Mouse (Mus musculus) forebrain, embryonic 16.5 days (tissue): ENCODE measurements around the gene Pimreg. TPM values are rescaled to one million over a fixed set of nuclear protein-coding genes. Genes with fewer than 3 reads are reported as not detected.

Experiments
- ATAC-seq: fragments of 200-750 bp; cut with Nextera tagmentation; 2 replicates; pipeline ENCODE4 v1.8.0; 2017; ENCODE audit warnings: mild to moderate bottlenecking, moderate library complexity
- H3K27ac ChIP-seq: fragments of 300-500 bp; sonication (generic); 2 replicates; pipeline ENCODE4 v1.5.1; 2014; ENCODE audit warnings: low read length, control low read depth
- H3K27me3 ChIP-seq: fragments of 300-500 bp; sonication (generic); replicated peaks from 2 replicates; pipeline ENCODE4 v1.6.1; 2014; ENCODE audit warnings: low read length; ENCODE audit not compliant: control insufficient read depth, insufficient read depth
- H3K36me3 ChIP-seq: fragments of 300-500 bp; sonication (generic); 2 replicates; pipeline ENCODE4 v1.6.1; 2014; ENCODE audit not compliant: control insufficient read depth, insufficient read depth
- H3K4me1 ChIP-seq: fragments of 300-500 bp; sonication (generic); replicated peaks from 2 replicates; pipeline ENCODE4 v1.6.1; 2014; ENCODE audit warnings: low read length; ENCODE audit not compliant: control insufficient read depth, insufficient read depth
- H3K4me2 ChIP-seq: fragments of 300-500 bp; sonication (generic); 2 replicates; pipeline ENCODE4 v1.6.1; 2014; ENCODE audit warnings: mild to moderate bottlenecking, low read length, control low read depth
- H3K4me3 ChIP-seq: fragments of 300-500 bp; sonication (generic); replicated peaks from 2 replicates; pipeline ENCODE4 v1.5.1; 2014; ENCODE audit warnings: mild to moderate bottlenecking, low read length, control low read depth
- H3K9ac ChIP-seq: fragments of 300-500 bp; sonication (generic); replicated peaks from 2 replicates; pipeline ENCODE4 v1.6.1; 2014; ENCODE audit warnings: low read depth, low read length, control low read depth
- H3K9me3 ChIP-seq: fragments of 300-500 bp; sonication (generic); 2 replicates; pipeline ENCODE4 v1.6.1; 2016; ENCODE audit warnings: low read length; ENCODE audit not compliant: control insufficient read depth
- WGBS: fragments of 180-500 bp; shearing (Covaris S2); extraction: QIAGEN DNeasy Blood & Tissue Kit; methylation state at CpG from one replicate; pipeline ENCODE4 v1.1.7; 2014; 5-methylcytosine and 5-hydroxymethylcytosine counted together
- polyA plus RNA-seq: library from polyadenylated mRNA; unstranded; fragments of >200 nt; fragmentation: Nextera tagmentation; extraction: Ambion mirVana; gene quantifications from 2 replicates; pipeline ENCODE4 v1.2.1, GENCODE M21; 2015

The Pimreg gene
- polyA plus RNA-seq, 1 experiment from 2014 or later, result 64.1 TPM

- WGBS, result 33% methylated on average over 7 of the region's 7 CpGs
- Histone ChIP-seq H3K4me2 (no peak overlapping the region), H3K27me3 (no peaks in the 10 kb centered on the region), H3K27ac (peak overlapping the region; percentile 80), H3K36me3 (no peaks in the 10 kb centered on the region), H3K4me1 (peaks cover 33% of the 10 kb centered on the region), H3K4me3 (no peak overlapping the region), H3K9ac (no peak overlapping the region), H3K9me3 (peaks cover 7% of the 10 kb centered on the region)
- ATAC-seq, result peak; percentile 90
Observed at GRCm38 (mm10) chr11:72068026-72068425, 26.2 kb downstream of the Pimreg start.

GRCm38 (mm10) chr11:72070733-72071132, 28.9 kb downstream of the Pimreg start:
- no peak for ATAC-seq
- Histone ChIP-seq H3K9me3 (no peaks in the 10 kb centered on the region), H3K4me2 (no peak overlapping the region), H3K4me3 (no peak overlapping the region), H3K9ac (no peak overlapping the region), H3K27ac (no peak overlapping the region), H3K36me3 (no peaks in the 10 kb centered on the region), H3K27me3 (no peaks in the 10 kb centered on the region), H3K4me1 (peaks cover 24% of the 10 kb centered on the region)
- 92% methylated on average over 9 of the region's 9 CpGs for WGBS

GRCm38 (mm10) chr11:72072331-72072905, 30.6 kb downstream of the Pimreg start:
- no peak overlapping the region for H3K4me2 ChIP-seq
- H3K36me3 ChIP-seq, result no peaks in the 10 kb centered on the region
- no peaks in the 10 kb centered on the region for H3K9me3 ChIP-seq
- H3K4me3 ChIP-seq, result no peak overlapping the region
- no peak overlapping the region for H3K27ac ChIP-seq
- no peak for ATAC-seq
- no peak overlapping the region for H3K9ac ChIP-seq
- no peaks in the 10 kb centered on the region for H3K27me3 ChIP-seq
- WGBS, result 35% methylated on average over 6 of the region's 6 CpGs
- H3K4me1 ChIP-seq, result peaks cover 11% of the 10 kb centered on the region

GRCm38 (mm10) chr11:72074230-72074629, 32.4 kb downstream of the Pimreg start:
- H3K4me3 ChIP-seq, result no peak overlapping the region
- H3K9me3 ChIP-seq, result no peaks in the 10 kb centered on the region
- H3K9ac ChIP-seq, result no peak overlapping the region
- no peak overlapping the region for H3K27ac ChIP-seq
- no peaks in the 10 kb centered on the region for H3K27me3 ChIP-seq
- H3K4me2 ChIP-seq, result no peak overlapping the region
- no peaks in the 10 kb centered on the region for H3K36me3 ChIP-seq
- WGBS, result 92% methylated on average over 13 of the region's 13 CpGs
- peaks cover 9% of the 10 kb centered on the region for H3K4me1 ChIP-seq
- no peak for ATAC-seq

GRCm38 (mm10) chr11:72078056-72078455, 36.2 kb downstream of the Pimreg start:
- no peaks in the 10 kb centered on the region for H3K36me3 ChIP-seq
- no peak for ATAC-seq
- WGBS, result 20% methylated on average over 3 of the region's 3 CpGs
- H3K4me3 ChIP-seq, result no peak overlapping the region
- H3K4me2 ChIP-seq, result no peak overlapping the region
- no peak overlapping the region for H3K27ac ChIP-seq
- peaks cover 14% of the 10 kb centered on the region for H3K4me1 ChIP-seq
- H3K9ac ChIP-seq, result no peak overlapping the region
- no peaks in the 10 kb centered on the region for H3K27me3 ChIP-seq
- no peaks in the 10 kb centered on the region for H3K9me3 ChIP-seq

GRCm38 (mm10) chr11:72078647-72079046, 36.8 kb downstream of the Pimreg start:
- ATAC-seq, result peak; percentile 70
- no peaks in the 10 kb centered on the region for H3K9me3 ChIP-seq
- H3K27ac ChIP-seq, result no peak overlapping the region
- no peaks in the 10 kb centered on the region for H3K36me3 ChIP-seq
- H3K9ac ChIP-seq, result no peak overlapping the region
- WGBS, result 16% methylated on average over 4 of the region's 4 CpGs
- H3K4me1 ChIP-seq, result peaks cover 14% of the 10 kb centered on the region
- no peak overlapping the region for H3K4me2 ChIP-seq
- H3K27me3 ChIP-seq, result no peaks in the 10 kb centered on the region
- H3K4me3 ChIP-seq, result no peak overlapping the region

GRCm38 (mm10) chr11:72080461-72080860, 38.6 kb downstream of the Pimreg start:
- Histone ChIP-seq H3K4me3 (no peak overlapping the region), H3K4me1 (peaks cover 14% of the 10 kb centered on the region), H3K27ac (no peak overlapping the region), H3K27me3 (no peaks in the 10 kb centered on the region), H3K4me2 (no peak overlapping the region), H3K9me3 (no peaks in the 10 kb centered on the region), H3K9ac (no peak overlapping the region), H3K36me3 (no peaks in the 10 kb centered on the region)
- ATAC-seq, result peak; percentile 33; the same call in 1 of the 2 replicates
- 48% methylated on average over 6 of the region's 6 CpGs for WGBS

- Histone ChIP-seq H3K4me1 (peaks cover 29% of the 10 kb centered on the region), H3K9me3 (no peaks in the 10 kb centered on the region), H3K4me3 (no peak overlapping the region), H3K27me3 (no peaks in the 10 kb centered on the region), H3K27ac (no peak overlapping the region), H3K36me3 (no peaks in the 10 kb centered on the region), H3K4me2 (no peak overlapping the region), H3K9ac (no peak overlapping the region)
- no peak for ATAC-seq
- 95% methylated on average over 4 of the region's 4 CpGs for WGBS
Observed at GRCm38 (mm10) chr11:72082601-72083000, 40.8 kb downstream of the Pimreg start.

GRCm38 (mm10) chr11:72084337-72084736, 42.5 kb downstream of the Pimreg start:
- no peak overlapping the region for H3K4me2 ChIP-seq
- peaks cover 22% of the 10 kb centered on the region for H3K4me1 ChIP-seq
- H3K4me3 ChIP-seq, result no peak overlapping the region
- H3K27ac ChIP-seq, result no peak overlapping the region
- WGBS, result 95% methylated on average over 15 of the region's 15 CpGs
- H3K9ac ChIP-seq, result no peak overlapping the region
- no peaks in the 10 kb centered on the region for H3K27me3 ChIP-seq
- no peaks in the 10 kb centered on the region for H3K9me3 ChIP-seq
- no peaks in the 10 kb centered on the region for H3K36me3 ChIP-seq
- no peak for ATAC-seq
